Mouse (Mus musculus) gastrocnemius, postnatal 10 days (tissue): ENCODE results near the gene Klhl3. TPM values are rescaled to one million over a fixed set of nuclear protein-coding genes. Genes with fewer than 3 reads are reported as not detected.

Source experiments
- DNase-seq: peaks from one replicate; pipeline ENCODE4 v3.0.0; 2021; ENCODE audit warnings: mixed read lengths
- microRNA-seq, 2 experiments: library from miRNA; unstranded; fragments of <30 nt; microRNA quantifications; one replicate each; pipeline ENCODE4 v1.2.0; 2021
- total RNA-seq, 2 experiments: library from RNA; stranded (reverse); gene quantifications; 2 replicates each; pipeline ENCODE4 v1.2.3; 2021

Gene Klhl3
- total RNA-seq, 2 experiments from 2014 or later = 1.4 TPM

DNA sequence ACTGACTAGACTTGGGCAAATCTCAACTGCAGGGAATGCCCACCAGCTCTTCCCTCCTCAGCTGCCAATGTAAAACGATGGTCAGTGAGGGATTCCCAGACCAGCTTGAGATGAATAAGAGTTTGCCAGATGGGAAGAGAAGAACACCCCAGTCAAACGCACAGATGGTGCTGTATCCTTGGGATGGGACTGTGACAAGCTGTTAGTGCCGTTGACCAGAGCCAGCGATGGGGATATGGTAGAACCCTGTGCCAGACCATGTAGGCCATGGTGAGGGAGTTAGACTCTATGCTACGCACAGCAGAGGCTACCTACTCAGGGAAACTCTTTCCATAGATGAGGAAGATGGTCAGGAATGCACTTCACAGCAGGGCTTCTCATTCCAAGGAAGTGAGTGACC, 153.6 kb downstream of the Klhl3 start:
- DNase-seq = no peak

Small RNAs within 50 kb of the gene (microRNA-seq; reads per million reads assigned to microRNA genes)
- 30.6 to 64.9 reads per million in 2 experiments for gene Mir874

Other genes with a start within 250 kb of the Klhl3 start
- gene Spock1, start 205.3 kb downstream of the Klhl3 start, total RNA-seq = under 1 TPM; 0.84 to 0.85 TPM
- gene Hnrnpa0, start 15.0 kb upstream of the Klhl3 start, total RNA-seq = 10 to 100 TPM; 90.3 to 91.7 TPM
- 1 to 10 TPM; 9.6 to 9.7 TPM for gene Idnk, start 44.1 kb upstream of the Klhl3 start, total RNA-seq
- 10 to 100 TPM; 48.8 to 53.6 TPM for gene Ubqln1, start 102.1 kb upstream of the Klhl3 start, total RNA-seq
- gene Gkap1, start 162.1 kb upstream of the Klhl3 start, total RNA-seq = 10 to 100 TPM; 24.9 to 26.7 TPM
- gene Kif27, start 245.5 kb upstream of the Klhl3 start, total RNA-seq = under 1 TPM; 0.33 to 0.34 TPM